Mouse (Mus musculus): ENCODE measurements around the gene Adamts14. TPM values are rescaled to one million over a fixed set of nuclear protein-coding genes. Genes with fewer than 3 reads are reported as not detected.
A peak's percentile ranks its signal among the peaks of the same experiment; 100 is the strongest.

Gene Adamts14
- polyA plus RNA-seq, 2 experiments: 0.13 to 0.21 TPM

DNA sequence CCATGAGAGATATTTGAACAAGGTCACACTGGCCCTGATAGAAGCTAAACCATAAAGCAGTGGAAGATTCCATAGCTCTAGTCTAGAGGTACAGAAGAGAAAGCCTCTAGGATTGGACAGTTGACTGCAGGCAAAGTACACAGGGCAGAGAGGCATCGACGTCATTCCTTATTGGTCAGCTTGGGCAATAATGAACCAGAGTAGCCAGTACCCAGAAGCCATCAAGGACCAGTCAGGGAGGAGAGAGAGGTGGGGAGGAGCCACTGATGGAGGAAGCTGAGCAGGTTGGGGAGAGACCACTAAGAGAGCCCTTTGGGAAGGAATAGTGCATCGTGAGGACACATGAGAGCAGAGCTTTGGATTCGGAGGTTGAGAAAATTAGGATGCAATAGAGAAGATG, 95.5 kb downstream of the Adamts14 start:
- Histone ChIP-seq H3K9ac (replicated peaks) (no peak overlapping the region), H3K27me3 (ENCODE audit: control insufficient read depth, insufficient read depth, low read length) (no peaks in the 10 kb centered on the region), H3K4me2 (ENCODE audit: low read depth) (no peak overlapping the region), H3K36me3 (replicated peaks; ENCODE audit: control insufficient read depth, insufficient read depth, low read depth) (no peaks in the 10 kb centered on the region), H3K4me1 (replicated peaks; ENCODE audit: control insufficient read depth in 2 of 2, insufficient read depth in 2 of 2, low read length in 1 of 2) (no peaks in the 10 kb centered on the region), H3K27ac (no peak overlapping the region), H3K4me3 (ENCODE audit: insufficient read depth in 1 of 2, low read depth in 2 of 2, low read length in 2 of 2) (no peak overlapping the region), H3K9me3 (ENCODE audit: control insufficient read depth, low read length) (no peaks in the 10 kb centered on the region)
- DNase-seq (ENCODE audit: low read depth in 3 of 3, low spot score in 3 of 3) (no peak), ATAC-seq (ENCODE audit: insufficient read depth) (no peak)
- TF ChIP-seq CTCF (IDR thresholded peaks at IDR 0.05; ENCODE audit: low read depth): no peak
- TF ChIP-seq EP300 (IDR thresholded peaks at IDR 0.05; ENCODE audit: low read depth): no peak
- 59% methylated on average over 4 of the region's 4 CpGs for WGBS (ENCODE audit: insufficient replicate concordance)

DNA sequence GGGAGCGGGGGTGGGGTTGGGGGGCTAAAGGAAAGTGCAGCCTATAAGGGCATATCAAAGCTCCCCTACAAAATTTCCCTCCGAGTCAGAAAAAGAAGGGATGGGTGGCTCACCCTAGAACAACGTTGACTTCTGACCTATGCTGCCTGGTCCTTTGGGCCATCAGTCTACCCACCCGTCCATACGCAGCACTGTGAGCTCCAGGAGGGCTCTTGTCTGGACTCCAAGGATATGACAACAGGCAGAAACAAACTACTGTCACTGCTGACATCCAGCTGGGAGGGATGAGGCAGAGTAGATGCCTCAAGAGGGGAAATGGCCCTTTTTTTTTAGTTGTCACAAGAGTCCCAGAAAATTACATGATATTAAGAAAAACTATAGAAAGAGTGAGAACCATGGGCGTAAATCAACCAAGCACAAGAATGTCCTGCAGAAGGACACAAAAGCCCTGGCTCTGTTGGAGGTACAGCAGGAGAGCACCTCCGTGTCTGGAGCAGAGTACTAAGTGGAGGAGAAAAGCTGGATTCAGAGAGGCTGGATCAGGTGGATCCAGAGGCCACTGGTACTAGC, 96.9 kb downstream of the Adamts14 start:
- no peak for TF ChIP-seq CTCF (IDR thresholded peaks at IDR 0.05; ENCODE audit: low read depth)
- no peak for TF ChIP-seq EP300 (IDR thresholded peaks at IDR 0.05; ENCODE audit: low read depth)
- H3K27me3 ChIP-seq (ENCODE audit: control insufficient read depth, insufficient read depth, low read length): no peaks in the 10 kb centered on the region
- no peak overlapping the region for H3K4me2 ChIP-seq (ENCODE audit: low read depth)
- no peaks in the 10 kb centered on the region for H3K9me3 ChIP-seq (ENCODE audit: control insufficient read depth, low read length)
- no peak for ATAC-seq (ENCODE audit: insufficient read depth)
- no peak overlapping the region for H3K27ac ChIP-seq
- DNase-seq (ENCODE audit: low read depth in 3 of 3, low spot score in 3 of 3): no peak
- H3K4me3 ChIP-seq (ENCODE audit: insufficient read depth in 1 of 2, low read depth in 2 of 2, low read length in 2 of 2): no peak overlapping the region
- H3K4me1 ChIP-seq (replicated peaks; ENCODE audit: control insufficient read depth in 2 of 2, insufficient read depth in 2 of 2, low read length in 1 of 2): no peaks in the 10 kb centered on the region
- WGBS (ENCODE audit: insufficient replicate concordance): 39% methylated on average over 7 of the region's 7 CpGs
- H3K9ac ChIP-seq (replicated peaks): no peak overlapping the region
- H3K36me3 ChIP-seq (replicated peaks; ENCODE audit: control insufficient read depth, insufficient read depth, low read depth): no peaks in the 10 kb centered on the region

DNA sequence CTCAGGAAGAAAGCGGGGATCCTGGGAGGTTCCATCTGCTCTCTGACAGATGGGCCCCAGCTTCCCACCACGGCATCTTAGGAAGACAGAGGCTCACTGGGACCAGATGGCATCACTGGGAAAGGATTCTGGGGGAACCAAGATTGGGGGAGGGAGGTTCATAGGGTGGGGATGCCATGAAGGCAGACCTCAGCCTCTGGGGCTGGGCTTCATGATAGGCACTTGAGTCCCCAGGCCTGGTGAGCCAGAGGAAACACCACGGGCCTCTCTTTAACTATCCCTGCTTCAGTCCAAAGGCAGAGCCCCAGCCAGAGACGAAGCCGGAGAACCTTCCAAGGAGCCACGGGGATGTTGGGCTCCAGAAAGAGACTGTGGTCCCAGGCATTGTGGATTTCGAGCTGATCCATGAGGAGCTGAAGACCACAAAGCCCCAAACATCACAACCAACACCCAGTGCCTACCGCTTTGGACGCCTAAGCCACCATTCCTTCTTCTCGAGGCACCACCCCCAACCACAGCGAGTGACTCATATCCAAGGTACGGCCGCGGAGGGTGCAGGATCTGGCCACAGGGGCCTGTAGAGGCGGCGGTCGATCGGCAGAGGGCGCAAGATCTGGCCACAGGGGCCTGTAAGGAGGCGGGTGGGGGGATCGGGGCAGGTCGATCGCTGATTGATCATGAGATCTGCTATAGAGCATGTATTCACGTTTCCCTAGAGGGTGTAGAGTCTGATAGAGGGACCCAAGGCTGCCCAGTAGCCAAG, 97.6 kb downstream of the Adamts14 start:
- H3K27me3 ChIP-seq (ENCODE audit: control insufficient read depth, insufficient read depth, low read length): no peaks in the 10 kb centered on the region
- TF ChIP-seq CTCF (IDR thresholded peaks at IDR 0.05; ENCODE audit: low read depth) (peak; percentile 62), EP300 (IDR thresholded peaks at IDR 0.05; ENCODE audit: low read depth) (no peak)
- WGBS (ENCODE audit: insufficient replicate concordance): 12% methylated on average over 24 of the region's 24 CpGs
- no peaks in the 10 kb centered on the region for H3K4me1 ChIP-seq (replicated peaks; ENCODE audit: control insufficient read depth in 2 of 2, insufficient read depth in 2 of 2, low read length in 1 of 2)
- H3K9ac ChIP-seq (replicated peaks): no peak overlapping the region
- no peaks in the 10 kb centered on the region for H3K36me3 ChIP-seq (replicated peaks; ENCODE audit: control insufficient read depth, insufficient read depth, low read depth)
- DNase-seq (ENCODE audit: low read depth in 3 of 3, low spot score in 3 of 3) (peak in 1 of 3 experiments; percentile 11), ATAC-seq (ENCODE audit: insufficient read depth) (no peak)
- H3K9me3 ChIP-seq (ENCODE audit: control insufficient read depth, low read length): no peaks in the 10 kb centered on the region
- no peak overlapping the region for H3K4me2 ChIP-seq (ENCODE audit: low read depth)
- no peak overlapping the region for H3K4me3 ChIP-seq (ENCODE audit: insufficient read depth in 1 of 2, low read depth in 2 of 2, low read length in 2 of 2)
- H3K27ac ChIP-seq: no peak overlapping the region

DNA sequence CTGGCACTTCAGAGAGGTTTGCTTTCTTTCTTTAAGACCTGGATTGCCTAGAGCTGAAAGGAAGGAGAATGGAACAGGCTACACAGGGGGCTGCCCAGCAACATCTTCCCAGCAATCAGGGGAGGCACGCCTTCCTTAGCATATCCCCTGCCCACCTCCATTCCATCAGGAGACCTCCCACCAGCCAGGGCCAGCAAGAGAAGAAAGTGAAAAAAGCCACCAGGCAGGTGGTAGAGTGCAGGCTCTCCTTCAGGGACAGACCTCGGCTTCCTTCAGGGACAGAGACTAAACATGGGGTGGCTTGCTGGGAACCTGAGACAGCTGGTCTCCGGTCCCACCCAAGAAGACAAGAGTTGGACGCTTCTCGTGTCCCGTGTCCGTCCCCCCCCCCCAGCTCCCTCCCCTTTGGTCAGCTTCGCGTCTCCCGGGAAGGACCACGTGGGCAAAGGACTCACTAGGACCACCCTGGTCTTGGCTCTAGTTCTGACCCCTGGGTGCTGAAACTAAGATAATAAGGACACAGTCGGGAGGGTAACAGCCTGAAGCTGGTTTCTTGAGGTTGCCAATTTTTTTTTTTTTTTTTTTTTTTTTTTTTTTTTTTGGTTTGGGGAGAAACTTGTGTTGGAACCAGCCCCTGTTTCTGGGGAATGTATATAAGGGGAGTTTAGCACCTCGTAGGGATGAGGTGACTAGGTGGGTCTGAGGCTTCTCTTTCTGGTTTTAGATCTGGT, 98.4 kb downstream of the Adamts14 start:
- no peak overlapping the region for H3K4me3 ChIP-seq (ENCODE audit: insufficient read depth in 1 of 2, low read depth in 2 of 2, low read length in 2 of 2)
- DNase-seq (ENCODE audit: low read depth in 3 of 3, low spot score in 3 of 3) (no peak), ATAC-seq (ENCODE audit: insufficient read depth) (no peak)
- H3K4me1 ChIP-seq (replicated peaks; ENCODE audit: control insufficient read depth in 2 of 2, insufficient read depth in 2 of 2, low read length in 1 of 2): no peaks in the 10 kb centered on the region
- 33% methylated on average over 13 of the region's 13 CpGs for WGBS (ENCODE audit: insufficient replicate concordance)
- no peaks in the 10 kb centered on the region for H3K27me3 ChIP-seq (ENCODE audit: control insufficient read depth, insufficient read depth, low read length)
- no peak overlapping the region for H3K9ac ChIP-seq (replicated peaks)
- H3K9me3 ChIP-seq (ENCODE audit: control insufficient read depth, low read length): no peaks in the 10 kb centered on the region
- H3K27ac ChIP-seq: no peak overlapping the region
- no peak overlapping the region for H3K4me2 ChIP-seq (ENCODE audit: low read depth)
- TF ChIP-seq EP300 (IDR thresholded peaks at IDR 0.05; ENCODE audit: low read depth) (no peak), CTCF (IDR thresholded peaks at IDR 0.05; ENCODE audit: low read depth) (no peak)
- H3K36me3 ChIP-seq (replicated peaks; ENCODE audit: control insufficient read depth, insufficient read depth, low read depth): no peaks in the 10 kb centered on the region

DNA sequence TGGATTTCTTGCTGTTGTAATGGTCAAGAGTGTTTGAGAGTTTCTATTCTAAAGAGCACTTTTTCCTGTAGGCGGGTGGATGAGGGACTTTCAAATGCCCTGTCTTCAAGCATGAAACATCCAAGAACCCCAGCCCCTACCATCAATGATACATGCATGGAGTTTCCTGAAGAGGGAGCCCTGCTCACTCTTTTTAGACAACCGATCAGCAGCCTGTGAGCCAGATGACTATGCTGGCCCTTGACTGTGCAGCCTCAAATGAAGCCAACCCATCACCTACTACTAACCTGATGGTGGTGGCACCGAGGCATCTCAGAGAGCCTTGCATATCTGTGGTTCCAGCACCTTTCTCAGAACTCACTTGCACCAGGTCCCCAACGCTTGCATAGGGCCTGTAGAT, 100.7 kb downstream of the Adamts14 start:
- H3K27ac ChIP-seq: no peak overlapping the region
- 44% methylated on average over 4 of the region's 4 CpGs for WGBS (ENCODE audit: insufficient replicate concordance)
- H3K4me1 ChIP-seq (replicated peaks; ENCODE audit: control insufficient read depth in 2 of 2, insufficient read depth in 2 of 2, low read length in 1 of 2): no peaks in the 10 kb centered on the region
- no peak overlapping the region for H3K4me3 ChIP-seq (ENCODE audit: insufficient read depth in 1 of 2, low read depth in 2 of 2, low read length in 2 of 2)
- no peak for TF ChIP-seq EP300 (IDR thresholded peaks at IDR 0.05; ENCODE audit: low read depth)
- no peak for TF ChIP-seq CTCF (IDR thresholded peaks at IDR 0.05; ENCODE audit: low read depth)
- no peak overlapping the region for H3K4me2 ChIP-seq (ENCODE audit: low read depth)
- DNase-seq (ENCODE audit: low read depth in 3 of 3, low spot score in 3 of 3) (no peak), ATAC-seq (ENCODE audit: insufficient read depth) (no peak)
- no peak overlapping the region for H3K9ac ChIP-seq (replicated peaks)
- no peaks in the 10 kb centered on the region for H3K27me3 ChIP-seq (ENCODE audit: control insufficient read depth, insufficient read depth, low read length)
- H3K9me3 ChIP-seq (ENCODE audit: control insufficient read depth, low read length): no peaks in the 10 kb centered on the region
- no peaks in the 10 kb centered on the region for H3K36me3 ChIP-seq (replicated peaks; ENCODE audit: control insufficient read depth, insufficient read depth, low read depth)

Data from liver, embryonic 14.5 days (tissue).